Mouse (Mus musculus): Measurements from ENCODE around the gene Kmt5b. TPM values are rescaled to one million over a fixed set of nuclear protein-coding genes. Genes with fewer than 3 reads are reported as not detected.

The Kmt5b gene
- polyA plus RNA-seq, 1 experiment from 2014 or later: 22.2 TPM

DNA sequence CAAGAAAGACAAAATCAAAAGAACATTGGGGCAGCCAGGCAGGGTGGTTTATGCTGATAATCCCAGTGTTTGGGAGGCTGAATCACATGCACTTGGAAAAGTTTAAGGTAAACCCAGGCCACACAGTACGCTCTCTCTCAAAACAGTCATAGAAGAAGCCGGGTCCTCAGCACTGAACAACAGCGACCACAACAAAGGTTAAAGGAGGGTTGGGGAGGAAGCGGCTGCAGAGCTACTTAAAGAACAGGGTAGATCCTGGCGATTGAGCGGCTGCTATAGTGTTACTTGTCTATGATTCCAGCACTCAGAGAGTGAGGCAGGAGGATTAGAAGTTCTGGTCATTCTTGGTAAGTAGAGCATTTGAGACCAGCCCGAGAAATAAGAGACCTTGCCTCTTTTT lies 38.3 kb downstream of the Kmt5b start:
- 88% methylated on average over 7 of the region's 7 CpGs for WGBS (ENCODE audit: insufficient replicate concordance)
- no peak for ATAC-seq (replicated peaks; ENCODE audit: insufficient number of reproducible peaks, low FRiP score, low TSS enrichment)
- peaks cover 22% of the 10 kb centered on the region for H3K36me3 ChIP-seq (ENCODE audit: control insufficient read depth, insufficient read depth, low read length)

DNA sequence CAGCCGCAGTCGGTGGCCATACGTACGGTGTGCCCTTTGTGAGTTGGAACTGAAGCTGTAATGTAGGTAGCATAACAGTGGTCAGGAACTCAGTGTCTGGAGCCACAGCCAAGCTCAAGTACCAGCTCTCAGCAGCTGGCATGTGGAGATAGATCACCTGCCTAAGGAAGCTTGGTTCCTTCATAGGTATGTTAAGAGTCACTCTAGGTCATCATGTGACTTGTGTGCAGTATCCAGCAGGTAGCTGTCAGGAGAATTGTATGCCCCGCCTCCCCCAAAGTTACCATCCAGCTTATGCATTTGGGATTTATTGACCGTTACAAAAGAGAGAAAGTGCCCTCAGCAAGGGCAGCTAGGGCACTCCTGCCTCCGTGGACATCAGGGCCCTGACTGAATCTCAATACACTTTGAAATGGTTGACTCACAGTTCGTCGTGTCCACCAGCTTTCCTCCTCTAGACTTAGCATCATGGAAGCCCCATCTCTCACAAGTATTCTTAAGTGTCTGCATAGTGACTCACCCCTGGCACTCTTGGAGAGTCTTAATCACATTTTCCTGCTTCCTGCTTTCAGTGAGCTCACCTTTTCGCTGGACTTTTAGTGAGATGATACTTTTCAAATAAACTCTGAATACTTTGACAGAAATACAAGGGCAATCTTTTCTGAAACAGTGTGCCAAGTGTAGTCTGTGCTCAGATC lies 43.5 kb downstream of the Kmt5b start:
- Histone ChIP-seq H3K36me3 (ENCODE audit: control insufficient read depth, insufficient read depth, low read length) (peaks cover 26% of the 10 kb centered on the region), H3K4me3 (ENCODE audit: low read depth, low read length) (no peak overlapping the region), H3K4me1 (ENCODE audit: control insufficient read depth, insufficient read depth, low read length) (no peaks in the 10 kb centered on the region), H3K27ac (ENCODE audit: low read depth, low read length) (no peak overlapping the region), H3K9ac (ENCODE audit: low read depth, low read length) (no peak overlapping the region), H3K9me3 (replicated peaks; ENCODE audit: control insufficient read depth, low read length) (no peaks in the 10 kb centered on the region), H3K4me2 (no peak overlapping the region), H3K27me3 (ENCODE audit: control insufficient read depth, insufficient read depth, low read length) (no peaks in the 10 kb centered on the region)
- WGBS (ENCODE audit: insufficient replicate concordance): 89% methylated on average over 10 of the region's 10 CpGs
- ATAC-seq (replicated peaks; ENCODE audit: insufficient number of reproducible peaks, low FRiP score, low TSS enrichment): no peak

More for the DNA sequence above, 38.3 kb downstream of the Kmt5b start:
- Histone ChIP-seq H3K9me3 (replicated peaks; ENCODE audit: control insufficient read depth, low read length) (no peaks in the 10 kb centered on the region), H3K27me3 (ENCODE audit: control insufficient read depth, insufficient read depth, low read length) (no peaks in the 10 kb centered on the region), H3K4me2 (no peak overlapping the region), H3K4me3 (ENCODE audit: low read depth, low read length) (no peak overlapping the region), H3K27ac (ENCODE audit: low read depth, low read length) (no peak overlapping the region), H3K4me1 (ENCODE audit: control insufficient read depth, insufficient read depth, low read length) (no peaks in the 10 kb centered on the region), H3K9ac (ENCODE audit: low read depth, low read length) (no peak overlapping the region)

DNA sequence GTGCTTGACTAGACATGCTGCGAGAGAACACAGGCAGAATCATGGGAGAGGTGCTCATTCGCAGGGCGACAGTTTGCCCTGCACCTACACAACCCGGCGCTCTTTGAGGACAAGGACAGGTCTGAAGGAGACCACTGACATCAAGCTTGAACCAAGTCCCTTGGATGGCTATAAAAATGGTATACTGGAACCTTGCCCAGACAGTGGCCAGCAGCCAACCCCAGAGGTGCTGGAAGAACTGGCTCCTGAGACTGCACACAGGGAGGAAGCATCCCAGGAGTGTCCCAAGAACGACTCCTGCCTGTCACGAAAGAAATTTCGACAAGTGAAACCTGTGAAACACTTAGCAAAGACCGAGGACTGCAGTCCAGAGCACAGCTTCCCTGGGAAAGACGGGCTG lies 47.2 kb downstream of the Kmt5b start:
- Histone ChIP-seq H3K36me3 (ENCODE audit: control insufficient read depth, insufficient read depth, low read length) (peaks cover 18% of the 10 kb centered on the region), H3K4me1 (ENCODE audit: control insufficient read depth, insufficient read depth, low read length) (no peaks in the 10 kb centered on the region; the same call in 1 of the 2 replicates), H3K9me3 (replicated peaks; ENCODE audit: control insufficient read depth, low read length) (no peaks in the 10 kb centered on the region), H3K4me2 (no peak overlapping the region), H3K9ac (ENCODE audit: low read depth, low read length) (no peak overlapping the region), H3K4me3 (ENCODE audit: low read depth, low read length) (no peak overlapping the region), H3K27ac (ENCODE audit: low read depth, low read length) (no peak overlapping the region), H3K27me3 (ENCODE audit: control insufficient read depth, insufficient read depth, low read length) (no peaks in the 10 kb centered on the region)
- ATAC-seq (replicated peaks; ENCODE audit: insufficient number of reproducible peaks, low FRiP score, low TSS enrichment): no peak
- 88% methylated on average over 10 of the region's 10 CpGs for WGBS (ENCODE audit: insufficient replicate concordance)

DNA sequence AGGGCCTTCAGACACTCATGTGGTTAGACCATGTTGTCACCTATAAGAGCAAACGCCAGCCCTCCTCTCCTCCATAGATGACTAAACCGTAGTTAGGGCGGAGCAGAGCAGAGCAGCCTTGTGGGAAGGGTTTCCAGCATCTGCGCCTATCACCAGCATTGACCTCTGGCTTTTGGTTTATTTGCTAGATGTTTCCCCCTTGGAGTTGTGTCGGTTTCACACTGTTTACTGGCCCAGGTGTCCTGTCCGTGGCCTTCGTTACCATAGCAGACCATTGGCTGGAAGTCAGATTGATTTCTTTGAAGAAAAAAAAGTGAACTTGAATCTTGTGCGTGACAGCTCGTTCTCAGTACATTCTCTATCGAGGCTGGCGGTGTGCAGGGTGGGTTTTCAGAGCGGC lies 48.6 kb downstream of the Kmt5b start:
- no peak for ATAC-seq (replicated peaks; ENCODE audit: insufficient number of reproducible peaks, low FRiP score, low TSS enrichment)
- Histone ChIP-seq H3K9ac (ENCODE audit: low read depth, low read length) (no peak overlapping the region), H3K4me3 (ENCODE audit: low read depth, low read length) (no peak overlapping the region), H3K9me3 (replicated peaks; ENCODE audit: control insufficient read depth, low read length) (no peaks in the 10 kb centered on the region), H3K27ac (ENCODE audit: low read depth, low read length) (no peak overlapping the region), H3K36me3 (ENCODE audit: control insufficient read depth, insufficient read depth, low read length) (peaks cover 10% of the 10 kb centered on the region), H3K4me2 (no peak overlapping the region), H3K27me3 (ENCODE audit: control insufficient read depth, insufficient read depth, low read length) (no peaks in the 10 kb centered on the region), H3K4me1 (ENCODE audit: control insufficient read depth, insufficient read depth, low read length) (no peaks in the 10 kb centered on the region; the same call in 1 of the 2 replicates)
- WGBS (ENCODE audit: insufficient replicate concordance): 87% methylated on average over 12 of the region's 12 CpGs

DNA sequence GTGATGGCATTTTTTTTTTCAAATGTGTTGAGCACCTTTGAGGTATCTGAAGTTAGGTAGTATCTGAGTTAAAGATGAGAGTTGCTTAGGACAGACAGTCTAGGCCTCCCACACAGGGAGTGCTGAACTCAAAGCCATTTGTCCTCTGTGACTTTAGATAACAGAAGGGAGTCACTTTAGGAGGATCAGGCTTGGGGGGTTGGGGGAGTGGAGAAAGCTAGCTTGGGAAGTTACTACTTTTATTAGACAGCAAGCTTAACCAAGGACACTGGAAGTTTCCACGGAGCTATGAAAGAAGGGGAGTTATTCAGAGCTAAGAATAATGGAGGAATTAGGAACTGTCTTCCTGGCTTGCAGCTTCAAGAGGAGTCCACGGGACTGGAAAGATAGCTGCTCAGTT lies 51.9 kb downstream of the Kmt5b start:
- H3K4me3 ChIP-seq (ENCODE audit: low read depth, low read length): no peak overlapping the region
- no peak for ATAC-seq (replicated peaks; ENCODE audit: insufficient number of reproducible peaks, low FRiP score, low TSS enrichment)
- 69% methylated on average over 2 of the region's 2 CpGs for WGBS (ENCODE audit: insufficient replicate concordance)
- no peaks in the 10 kb centered on the region for H3K27me3 ChIP-seq (ENCODE audit: control insufficient read depth, insufficient read depth, low read length)
- H3K4me2 ChIP-seq: no peak overlapping the region
- H3K27ac ChIP-seq (ENCODE audit: low read depth, low read length): no peak overlapping the region
- no peak overlapping the region for H3K9ac ChIP-seq (ENCODE audit: low read depth, low read length)
- no peaks in the 10 kb centered on the region for H3K9me3 ChIP-seq (replicated peaks; ENCODE audit: control insufficient read depth, low read length)
- peaks cover 8% of the 10 kb centered on the region for H3K36me3 ChIP-seq (ENCODE audit: control insufficient read depth, insufficient read depth, low read length)
- no peaks in the 10 kb centered on the region; the same call in 1 of the 2 replicates for H3K4me1 ChIP-seq (ENCODE audit: control insufficient read depth, insufficient read depth, low read length)

DNA sequence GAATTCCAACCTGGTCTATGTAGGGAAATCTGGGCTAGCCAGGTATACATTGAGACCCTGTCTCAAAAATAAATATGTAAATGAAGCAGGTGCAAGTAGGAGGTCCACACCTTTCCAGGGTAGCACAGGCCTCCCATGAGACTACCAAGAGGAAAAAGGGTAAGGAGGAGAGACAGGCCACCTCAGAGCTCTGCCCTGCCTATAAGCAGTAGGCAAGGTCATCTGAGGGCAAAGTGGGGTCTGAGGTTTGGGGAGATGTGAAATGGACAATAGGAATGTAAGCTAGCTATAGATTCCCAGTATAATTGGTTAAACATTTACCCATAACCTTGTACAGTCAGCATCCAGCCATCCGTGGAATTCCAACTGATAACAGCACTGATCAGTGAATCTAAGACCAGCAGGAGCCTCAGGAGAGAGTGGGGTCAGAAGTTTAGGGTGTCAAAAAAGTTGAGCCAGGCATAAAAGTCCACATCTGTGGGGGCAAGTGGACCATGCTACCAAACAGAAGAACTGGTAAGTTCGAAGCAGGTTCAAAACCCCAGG lies 52.8 kb downstream of the Kmt5b start:
- Histone ChIP-seq H3K27ac (ENCODE audit: low read depth, low read length) (no peak overlapping the region), H3K4me3 (ENCODE audit: low read depth, low read length) (no peak overlapping the region), H3K27me3 (ENCODE audit: control insufficient read depth, insufficient read depth, low read length) (no peaks in the 10 kb centered on the region), H3K9me3 (replicated peaks; ENCODE audit: control insufficient read depth, low read length) (no peaks in the 10 kb centered on the region), H3K9ac (ENCODE audit: low read depth, low read length) (no peak overlapping the region), H3K36me3 (ENCODE audit: control insufficient read depth, insufficient read depth, low read length) (peaks cover 4% of the 10 kb centered on the region), H3K4me2 (no peak overlapping the region), H3K4me1 (ENCODE audit: control insufficient read depth, insufficient read depth, low read length) (no peaks in the 10 kb centered on the region; the same call in 1 of the 2 replicates)
- no peak for ATAC-seq (replicated peaks; ENCODE audit: insufficient number of reproducible peaks, low FRiP score, low TSS enrichment)
- WGBS (ENCODE audit: insufficient replicate concordance): 55% methylated on average over 2 of the region's 2 CpGs

DNA sequence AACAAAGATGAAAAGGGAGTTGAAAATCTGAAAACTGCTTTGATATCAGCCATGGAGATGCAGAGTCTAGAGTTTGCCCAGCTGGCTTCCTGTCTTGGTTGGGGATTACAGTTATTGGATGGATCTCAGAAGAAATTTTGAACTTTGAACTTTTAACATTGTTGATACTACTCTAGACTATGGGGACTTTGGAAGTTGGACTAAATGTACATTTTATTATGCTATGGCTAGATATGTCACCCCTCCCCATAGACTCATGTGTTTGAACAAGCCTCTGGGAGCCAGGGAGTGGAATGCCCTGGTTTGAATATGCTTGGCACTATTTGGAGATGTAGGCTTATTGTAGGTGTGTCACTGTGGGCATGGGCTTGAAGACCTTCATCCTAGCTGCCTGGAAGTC lies 57.8 kb downstream of the Kmt5b start:
- Histone ChIP-seq H3K4me1 (ENCODE audit: control insufficient read depth, insufficient read depth, low read length) (no peaks in the 10 kb centered on the region), H3K9ac (ENCODE audit: low read depth, low read length) (no peak overlapping the region), H3K9me3 (replicated peaks; ENCODE audit: control insufficient read depth, low read length) (no peaks in the 10 kb centered on the region), H3K4me3 (ENCODE audit: low read depth, low read length) (no peak overlapping the region), H3K27me3 (ENCODE audit: control insufficient read depth, insufficient read depth, low read length) (no peaks in the 10 kb centered on the region), H3K36me3 (ENCODE audit: control insufficient read depth, insufficient read depth, low read length) (no peaks in the 10 kb centered on the region), H3K4me2 (no peak overlapping the region), H3K27ac (ENCODE audit: low read depth, low read length) (no peak overlapping the region)
- no peak for ATAC-seq (replicated peaks; ENCODE audit: insufficient number of reproducible peaks, low FRiP score, low TSS enrichment)

DNA sequence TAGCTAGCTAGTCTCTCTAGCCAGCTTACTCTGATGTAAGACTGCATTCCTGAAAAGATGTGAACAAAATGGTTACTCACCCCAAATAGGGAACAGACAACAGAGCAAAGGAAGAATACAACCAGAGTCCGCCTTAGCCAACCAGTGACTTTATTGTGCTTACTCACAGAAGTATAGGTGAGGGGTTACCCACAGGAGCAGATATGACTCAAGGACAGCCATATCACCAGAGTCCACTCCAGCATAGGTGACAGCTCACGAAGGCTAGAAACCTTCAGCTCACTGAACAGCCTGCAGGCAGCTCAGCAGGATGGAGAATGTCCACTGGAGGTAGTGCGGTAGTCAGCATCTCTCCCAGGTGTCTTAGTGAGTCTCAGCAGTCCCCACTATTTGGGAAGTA lies 62.6 kb downstream of the Kmt5b start:
- no peak overlapping the region for H3K9ac ChIP-seq (ENCODE audit: low read depth, low read length)
- H3K4me3 ChIP-seq (ENCODE audit: low read depth, low read length): no peak overlapping the region
- WGBS (ENCODE audit: insufficient replicate concordance): 85% methylated on average over 3 of the region's 3 CpGs
- H3K4me1 ChIP-seq (ENCODE audit: control insufficient read depth, insufficient read depth, low read length): peaks cover 4% of the 10 kb centered on the region; the same call in 1 of the 2 replicates
- ATAC-seq (replicated peaks; ENCODE audit: insufficient number of reproducible peaks, low FRiP score, low TSS enrichment): no peak
- no peak overlapping the region for H3K4me2 ChIP-seq
- no peak overlapping the region for H3K27ac ChIP-seq (ENCODE audit: low read depth, low read length)
- no peaks in the 10 kb centered on the region for H3K27me3 ChIP-seq (ENCODE audit: control insufficient read depth, insufficient read depth, low read length)
- H3K36me3 ChIP-seq (ENCODE audit: control insufficient read depth, insufficient read depth, low read length): no peaks in the 10 kb centered on the region
- H3K9me3 ChIP-seq (replicated peaks; ENCODE audit: control insufficient read depth, low read length): no peaks in the 10 kb centered on the region

DNA sequence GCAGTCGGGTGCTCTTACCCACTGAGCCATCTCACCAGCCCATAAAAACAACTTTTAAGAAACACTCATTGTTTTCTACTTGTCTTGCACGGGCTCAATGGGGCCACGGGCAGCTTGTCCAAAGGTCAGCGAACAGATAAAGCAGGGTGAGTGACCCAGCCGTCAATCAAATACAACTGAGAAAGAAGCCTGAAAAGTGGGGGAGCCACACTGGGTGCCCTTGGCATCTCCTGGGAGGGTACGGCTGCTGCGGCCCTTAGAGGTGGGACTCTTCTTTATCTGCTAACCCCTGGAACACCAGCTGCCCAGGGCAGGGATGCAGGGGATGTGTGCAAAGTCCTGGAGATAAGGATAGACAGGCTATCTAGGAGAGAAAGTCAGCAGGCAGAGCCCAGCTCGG lies 64.5 kb downstream of the Kmt5b start:
- Histone ChIP-seq H3K9me3 (replicated peaks; ENCODE audit: control insufficient read depth, low read length) (no peaks in the 10 kb centered on the region), H3K36me3 (ENCODE audit: control insufficient read depth, insufficient read depth, low read length) (no peaks in the 10 kb centered on the region), H3K4me2 (no peak overlapping the region), H3K27me3 (ENCODE audit: control insufficient read depth, insufficient read depth, low read length) (no peaks in the 10 kb centered on the region), H3K4me3 (ENCODE audit: low read depth, low read length) (no peak overlapping the region), H3K27ac (ENCODE audit: low read depth, low read length) (no peak overlapping the region), H3K9ac (ENCODE audit: low read depth, low read length) (no peak overlapping the region), H3K4me1 (ENCODE audit: control insufficient read depth, insufficient read depth, low read length) (peaks cover 4% of the 10 kb centered on the region; the same call in 1 of the 2 replicates)
- 59% methylated on average over 8 of the region's 8 CpGs for WGBS (ENCODE audit: insufficient replicate concordance)
- ATAC-seq (replicated peaks; ENCODE audit: insufficient number of reproducible peaks, low FRiP score, low TSS enrichment): no peak

Measured in heart, embryonic 11.5 days (tissue).